Mouse (Mus musculus) forebrain, embryonic 14.5 days (tissue): ENCODE data around the gene Slc2a3. TPM values are rescaled to one million over a fixed set of nuclear protein-coding genes. Genes with fewer than 3 reads are reported as not detected.
"Not testable (repeated sequence)": the region's sequence is repeated elsewhere in the genome, so short reads cannot be mapped to it uniquely, and the experiment has no call there.

Source experiments
- ATAC-seq: fragments of 200-750 bp; cut with Nextera tagmentation; 2 replicates; pipeline ENCODE4 v1.8.0; 2017; ENCODE audit warnings: mild to moderate bottlenecking, moderate library complexity
- DNase-seq: peaks from one replicate; pipeline ENCODE4 v3.0.0-alpha.2; 2015; ENCODE audit warnings: low spot score
- H3K27ac ChIP-seq: fragments of 300-500 bp; sonication (generic); 2 replicates; pipeline ENCODE4 v1.5.1; 2014; ENCODE audit warnings: low read depth, mild to moderate bottlenecking, control low read depth, low read length, moderate library complexity
- H3K27me3 ChIP-seq: fragments of 300-500 bp; sonication (generic); replicated peaks from 2 replicates; pipeline ENCODE4 v1.6.1; 2014; ENCODE audit warnings: low read length, control low read depth, mixed read lengths; ENCODE audit not compliant: control insufficient read depth, insufficient read depth
- H3K36me3 ChIP-seq: fragments of 300-500 bp; sonication (generic); 2 replicates; pipeline ENCODE4 v1.6.1; 2014; ENCODE audit warnings: low read length, control low read depth; ENCODE audit not compliant: control insufficient read depth, insufficient read depth
- H3K4me1 ChIP-seq: fragments of 300-500 bp; sonication (generic); 2 replicates; pipeline ENCODE4 v1.6.1; 2014; ENCODE audit warnings: antibody characterized with exemption, low read length, control low read depth; ENCODE audit not compliant: control insufficient read depth, insufficient read depth
- H3K4me2 ChIP-seq: fragments of 300-500 bp; sonication (generic); 2 replicates; pipeline ENCODE4 v1.6.1; 2014; ENCODE audit warnings: mild to moderate bottlenecking, control low read depth, low read length
- H3K4me3 ChIP-seq: fragments of 300-500 bp; sonication (generic); 2 replicates; pipeline ENCODE4 v1.5.1; 2014; ENCODE audit warnings: low read depth, low read length, control low read depth
- H3K9ac ChIP-seq: fragments of 300-500 bp; sonication (generic); 2 replicates; pipeline ENCODE4 v1.6.1; 2014; ENCODE audit warnings: mild to moderate bottlenecking, low read length, control low read depth, moderate library complexity
- H3K9me3 ChIP-seq: fragments of 300-500 bp; sonication (generic); replicated peaks from 2 replicates; pipeline ENCODE4 v1.6.1; 2016; ENCODE audit warnings: low read length, control low read depth, mixed read lengths; ENCODE audit not compliant: control insufficient read depth
- WGBS: fragments of 180-500 bp; shearing (Covaris S2); extraction: QIAGEN DNeasy Blood & Tissue Kit; methylation state at CpG from one replicate; pipeline ENCODE4 v1.1.7; 2014; 5-methylcytosine and 5-hydroxymethylcytosine counted together
- polyA plus RNA-seq: library from polyadenylated mRNA; unstranded; fragments of >200 nt; fragmentation: Nextera tagmentation; extraction: Ambion mirVana; gene quantifications from 2 replicates; pipeline ENCODE4 v1.2.1, GENCODE M21; 2014

Gene Slc2a3
- polyA plus RNA-seq, 1 experiment from 2014 or later, result 15.6 TPM

- ATAC-seq, result no peak
- H3K36me3 ChIP-seq, result no peaks in the 10 kb centered on the region
- no peak overlapping the region for H3K4me3 ChIP-seq
- H3K4me2 ChIP-seq, result no peak overlapping the region
- no peak overlapping the region for H3K27ac ChIP-seq
- WGBS, result 60% methylated on average over 5 of the region's 5 CpGs
- H3K27me3 ChIP-seq, result no peaks in the 10 kb centered on the region
- H3K9me3 ChIP-seq, result no peaks in the 10 kb centered on the region
- DNase-seq, result no peak
- no peak overlapping the region for H3K9ac ChIP-seq
- peaks cover 6% of the 10 kb centered on the region; the same call in 1 of the 2 replicates for H3K4me1 ChIP-seq
Measured at GRCm38 (mm10) chr6:122768256-122768655, 33.2 kb downstream of the Slc2a3 start.

- DNase-seq, H3K36me3 ChIP-seq, H3K27me3 ChIP-seq, H3K9me3 ChIP-seq, ATAC-seq, H3K4me2 ChIP-seq, H3K4me1 ChIP-seq, H3K27ac ChIP-seq, H3K4me3 ChIP-seq, H3K9ac ChIP-seq: not testable (repeated sequence)
- WGBS, result 64% methylated on average over 3 of the region's 3 CpGs
Measured at GRCm38 (mm10) chr6:122767012-122767411, 34.4 kb downstream of the Slc2a3 start.

GRCm38 (mm10) chr6:122766145-122766968 is 35.1 kb downstream of the Slc2a3 start:
- Histone ChIP-seq H3K9me3 (no peaks in the 10 kb centered on the region), H3K4me3 (no peak overlapping the region), H3K27me3 (no peaks in the 10 kb centered on the region), H3K36me3 (no peaks in the 10 kb centered on the region), H3K9ac (no peak overlapping the region; the same call in 1 of the 2 replicates), H3K4me1 (peaks cover 6% of the 10 kb centered on the region; the same call in 1 of the 2 replicates), H3K4me2 (peak overlapping the region; percentile 82), H3K27ac (no peak overlapping the region)
- WGBS, result 19% methylated on average over 5 of the region's 5 CpGs
- no peak for DNase-seq
- ATAC-seq, result no peak

DNA sequence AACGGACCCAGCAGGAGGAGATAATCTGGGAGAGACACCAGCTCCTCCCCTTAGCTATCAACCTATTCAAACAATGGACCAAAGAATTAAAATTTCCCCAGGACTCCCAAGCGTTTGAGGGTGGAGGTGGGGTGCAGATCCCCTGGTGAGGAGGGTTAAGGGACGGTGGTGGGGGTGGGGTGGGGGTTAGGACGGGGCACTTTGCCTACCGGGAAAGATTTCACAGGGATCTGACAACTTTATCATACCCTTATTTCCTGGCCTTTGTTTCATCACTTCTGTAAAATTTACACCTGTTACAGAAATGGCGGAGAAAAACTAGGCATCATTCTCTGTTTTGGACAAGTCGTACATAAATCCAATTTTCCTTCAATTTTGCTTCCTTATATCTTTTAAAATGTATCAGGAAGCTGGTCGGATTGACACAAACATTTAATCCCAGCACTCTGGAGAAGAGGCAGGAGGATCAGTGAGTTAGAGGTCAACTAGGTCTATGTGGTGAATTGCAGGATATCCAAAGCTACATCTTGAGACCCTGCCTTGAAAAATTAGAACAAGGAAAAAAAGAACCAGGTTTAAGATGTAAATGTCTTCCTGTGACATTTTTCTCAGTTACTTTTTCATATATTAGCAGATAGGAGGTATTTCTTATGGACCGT is 36.0 kb downstream of the Slc2a3 start:
- Histone ChIP-seq H3K4me2 (peak overlapping the region; percentile 82), H3K36me3 (no peaks in the 10 kb centered on the region), H3K27ac (peak overlapping the region; percentile 88), H3K27me3 (no peaks in the 10 kb centered on the region), H3K9ac (peak overlapping the region; percentile 74), H3K4me1 (peaks cover 6% of the 10 kb centered on the region; the same call in 1 of the 2 replicates), H3K9me3 (no peaks in the 10 kb centered on the region), H3K4me3 (peak overlapping the region; percentile 49)
- WGBS, result 3% methylated on average over 9 of the region's 9 CpGs
- ATAC-seq, result no peak
- DNase-seq, result no peak

GRCm38 (mm10) chr6:122764446-122765297 is 36.8 kb downstream of the Slc2a3 start:
- Histone ChIP-seq H3K27ac (peak overlapping the region; percentile 88), H3K9me3 (no peaks in the 10 kb centered on the region), H3K27me3 (no peaks in the 10 kb centered on the region), H3K9ac (peak overlapping the region; percentile 74), H3K4me3 (peak overlapping the region; percentile 49), H3K4me1 (0 out of 2 replicates have a peak, but pooled peaks cover 3% of the 10 kb centered on the region), H3K4me2 (peak overlapping the region; percentile 82), H3K36me3 (no peaks in the 10 kb centered on the region)
- ATAC-seq, result peak; percentile 86
- under 1% methylated on average over 56 of the region's 56 CpGs for WGBS
- peak; percentile 83 for DNase-seq

- 0 out of 2 replicates have a peak, but pooled peaks cover 3% of the 10 kb centered on the region for H3K4me1 ChIP-seq
- peak overlapping the region; percentile 49 for H3K4me3 ChIP-seq
- 29% methylated on average over 17 of the region's 17 CpGs for WGBS
- no peaks in the 10 kb centered on the region for H3K27me3 ChIP-seq
- no peak for DNase-seq
- peak; percentile 19; the same call in 1 of the 2 replicates for ATAC-seq
- H3K36me3 ChIP-seq, result no peaks in the 10 kb centered on the region
- H3K27ac ChIP-seq, result peak overlapping the region; percentile 88
- H3K4me2 ChIP-seq, result peak overlapping the region; percentile 82
- H3K9ac ChIP-seq, result peak overlapping the region; percentile 74
- no peaks in the 10 kb centered on the region for H3K9me3 ChIP-seq
Measured at GRCm38 (mm10) chr6:122763844-122764445, 37.5 kb downstream of the Slc2a3 start.

GRCm38 (mm10) chr6:122762952-122763700 is 38.3 kb downstream of the Slc2a3 start:
- no peak overlapping the region for H3K4me3 ChIP-seq
- no peak overlapping the region for H3K27ac ChIP-seq
- H3K9ac ChIP-seq, result no peak overlapping the region
- H3K27me3 ChIP-seq, result no peaks in the 10 kb centered on the region
- H3K4me2 ChIP-seq, result no peak overlapping the region
- ATAC-seq, result no peak
- 0 out of 2 replicates have a peak, but pooled peaks cover 3% of the 10 kb centered on the region for H3K4me1 ChIP-seq
- H3K36me3 ChIP-seq, result no peaks in the 10 kb centered on the region
- no peak for DNase-seq
- no peaks in the 10 kb centered on the region for H3K9me3 ChIP-seq
- WGBS, result 84% methylated on average over 11 of the region's 11 CpGs

DNA sequence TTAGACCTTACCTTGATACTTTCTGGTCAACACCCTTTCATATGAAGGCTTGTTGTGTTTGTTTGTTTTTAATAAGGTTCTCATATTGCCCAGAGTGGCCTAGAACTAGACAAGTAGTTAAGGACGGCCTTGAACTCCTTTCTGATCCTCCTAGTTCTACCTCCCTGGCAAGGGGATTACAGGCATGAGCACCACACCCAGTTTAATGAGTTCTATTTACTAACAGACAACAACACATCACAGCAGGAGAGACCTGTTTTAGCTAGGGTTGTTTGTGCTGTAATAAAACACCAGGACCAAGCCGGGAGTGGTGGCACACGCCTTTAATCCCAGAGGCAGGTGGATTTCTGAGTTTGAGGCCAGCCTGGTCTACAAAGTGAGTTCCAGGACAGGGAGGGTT is 39.0 kb downstream of the Slc2a3 start:
- H3K27me3 ChIP-seq, result no peaks in the 10 kb centered on the region

More for the DNA sequence above, 39.0 kb downstream of the Slc2a3 start:
- Histone ChIP-seq H3K27ac (no peak overlapping the region), H3K4me2 (no peak overlapping the region), H3K4me1 (0 out of 2 replicates have a peak, but pooled peaks cover 3% of the 10 kb centered on the region), H3K36me3 (no peaks in the 10 kb centered on the region), H3K4me3 (no peak overlapping the region), H3K9me3 (no peaks in the 10 kb centered on the region), H3K9ac (no peak overlapping the region)
- no peak for DNase-seq
- WGBS, result 70% methylated on average over 3 of the region's 3 CpGs
- ATAC-seq, result no peak
